Mouse (Mus musculus) limb, embryonic 13.5 days (tissue): ENCODE measurements at regions not wholly inside any gene's neighbourhood (a gene's known extent, or its start where the extent isn't known, plus 50 kb on each side); places are given as distances from the start of the nearest gene placed in this dataset.

Source experiments
- ATAC-seq: fragments of 200-750 bp; cut with Nextera tagmentation; 2 replicates; pipeline ENCODE4 v1.8.0; 2017; ENCODE audit warnings: low read depth, moderate number of reproducible peaks, moderate TSS enrichment; ENCODE audit not compliant: low FRiP score
- H3K27ac ChIP-seq: fragments of 300-500 bp; sonication (generic); 2 replicates; pipeline ENCODE4 v1.5.1; 2015; ENCODE audit warnings: inconsistent platforms, mild to moderate bottlenecking, moderate library complexity
- H3K27me3 ChIP-seq: fragments of 300-500 bp; sonication (generic); 2 replicates; pipeline ENCODE4 v1.6.1; 2015; ENCODE audit warnings: mild to moderate bottlenecking, inconsistent platforms
- H3K36me3 ChIP-seq: fragments of 300-500 bp; sonication (generic); 2 replicates; pipeline ENCODE4 v1.6.1; 2015; ENCODE audit warnings: inconsistent platforms, mild to moderate bottlenecking, moderate library complexity
- H3K4me1 ChIP-seq: fragments of 300-500 bp; sonication (generic); 2 replicates; pipeline ENCODE4 v1.6.1; 2015; ENCODE audit warnings: inconsistent platforms
- H3K4me2 ChIP-seq: fragments of 300-500 bp; sonication (generic); replicated peaks from 2 replicates; pipeline ENCODE4 v1.6.1; 2015; ENCODE audit warnings: inconsistent platforms, mild to moderate bottlenecking, moderate library complexity
- H3K4me3 ChIP-seq: fragments of 300-500 bp; sonication (generic); 2 replicates; pipeline ENCODE4 v1.5.1; 2015; ENCODE audit warnings: moderate library complexity, mild to moderate bottlenecking, inconsistent platforms
- H3K9ac ChIP-seq: fragments of 300-500 bp; sonication (generic); 2 replicates; pipeline ENCODE4 v1.6.1; 2015; ENCODE audit warnings: mild to moderate bottlenecking, inconsistent platforms
- H3K9me3 ChIP-seq: fragments of 300-500 bp; sonication (generic); 2 replicates; pipeline ENCODE4 v1.6.1; 2016; ENCODE audit warnings: inconsistent platforms
- WGBS: fragments of 180-500 bp; shearing (Covaris S2); methylation state at CpG from one replicate; pipeline ENCODE4 v1.1.7; 2015; 5-methylcytosine and 5-hydroxymethylcytosine counted together

DNA sequence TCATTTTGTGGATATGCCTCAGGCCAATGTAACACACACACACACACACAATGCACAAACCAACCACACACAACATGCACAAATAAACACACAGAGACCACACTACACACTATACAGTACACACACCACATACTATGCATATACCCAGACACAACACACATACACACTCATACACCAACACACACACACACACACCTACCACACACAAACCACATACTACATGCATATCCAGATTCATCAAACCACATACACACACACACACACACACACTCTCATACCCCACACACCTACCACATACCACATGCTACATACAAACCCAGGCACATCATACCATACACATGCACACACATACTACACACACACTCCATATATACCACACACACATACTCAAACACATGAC lies 237.0 kb upstream of the Lyplal1 start:
- Histone ChIP-seq H3K27ac (no peak overlapping the region), H3K9me3 (0 out of 2 replicates have a peak, but pooled peaks cover 3% of the 10 kb centered on the region), H3K4me3 (no peak overlapping the region), H3K36me3 (no peaks in the 10 kb centered on the region), H3K27me3 (no peaks in the 10 kb centered on the region), H3K4me1 (peaks cover 16% of the 10 kb centered on the region), H3K4me2 (no peak overlapping the region), H3K9ac (no peak overlapping the region)
- no peak for ATAC-seq

DNA sequence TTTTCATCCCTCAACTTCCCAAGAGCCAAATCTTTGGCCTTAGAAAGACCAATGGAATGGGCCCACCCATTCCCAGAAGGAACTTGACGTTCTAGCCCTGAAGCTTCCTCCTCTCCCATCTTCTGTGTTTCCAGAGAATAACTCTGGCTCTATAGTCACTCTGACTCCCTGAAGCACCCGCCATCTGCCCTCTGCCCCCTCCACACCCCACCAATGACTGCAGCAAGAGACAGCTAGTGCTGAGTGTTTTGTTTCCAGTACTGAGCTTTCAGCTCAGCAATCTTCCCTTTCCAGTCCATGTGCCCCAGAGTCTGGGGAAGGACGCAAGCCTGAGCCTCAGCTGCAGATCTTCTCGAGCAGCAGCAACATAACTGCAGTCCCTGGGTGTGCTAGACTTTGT lies 233.3 kb upstream of the Lyplal1 start:
- H3K9me3 ChIP-seq = 0 out of 2 replicates have a peak, but pooled peaks cover 3% of the 10 kb centered on the region
- H3K4me1 ChIP-seq = peaks cover 19% of the 10 kb centered on the region
- H3K36me3 ChIP-seq = no peaks in the 10 kb centered on the region
- 85% methylated on average over 4 of the region's 4 CpGs for WGBS
- H3K4me2 ChIP-seq = no peak overlapping the region
- no peak overlapping the region for H3K9ac ChIP-seq
- no peak overlapping the region for H3K4me3 ChIP-seq
- H3K27me3 ChIP-seq = 0 out of 2 replicates have a peak, but pooled peaks cover 3% of the 10 kb centered on the region
- H3K27ac ChIP-seq = no peak overlapping the region
- ATAC-seq = no peak

- no peak for ATAC-seq
- Histone ChIP-seq H3K4me2 (no peak overlapping the region), H3K27me3 (0 out of 2 replicates have a peak, but pooled peaks cover 3% of the 10 kb centered on the region), H3K9me3 (0 out of 2 replicates have a peak, but pooled peaks cover 3% of the 10 kb centered on the region), H3K27ac (no peak overlapping the region), H3K4me3 (no peak overlapping the region), H3K36me3 (no peaks in the 10 kb centered on the region), H3K9ac (no peak overlapping the region), H3K4me1 (peaks cover 19% of the 10 kb centered on the region)
- 77% methylated on average over 2 of the region's 2 CpGs for WGBS
These were observed 232.9 kb upstream of the Lyplal1 start for GRCm38 (mm10) chr1:186349966-186350365.

DNA sequence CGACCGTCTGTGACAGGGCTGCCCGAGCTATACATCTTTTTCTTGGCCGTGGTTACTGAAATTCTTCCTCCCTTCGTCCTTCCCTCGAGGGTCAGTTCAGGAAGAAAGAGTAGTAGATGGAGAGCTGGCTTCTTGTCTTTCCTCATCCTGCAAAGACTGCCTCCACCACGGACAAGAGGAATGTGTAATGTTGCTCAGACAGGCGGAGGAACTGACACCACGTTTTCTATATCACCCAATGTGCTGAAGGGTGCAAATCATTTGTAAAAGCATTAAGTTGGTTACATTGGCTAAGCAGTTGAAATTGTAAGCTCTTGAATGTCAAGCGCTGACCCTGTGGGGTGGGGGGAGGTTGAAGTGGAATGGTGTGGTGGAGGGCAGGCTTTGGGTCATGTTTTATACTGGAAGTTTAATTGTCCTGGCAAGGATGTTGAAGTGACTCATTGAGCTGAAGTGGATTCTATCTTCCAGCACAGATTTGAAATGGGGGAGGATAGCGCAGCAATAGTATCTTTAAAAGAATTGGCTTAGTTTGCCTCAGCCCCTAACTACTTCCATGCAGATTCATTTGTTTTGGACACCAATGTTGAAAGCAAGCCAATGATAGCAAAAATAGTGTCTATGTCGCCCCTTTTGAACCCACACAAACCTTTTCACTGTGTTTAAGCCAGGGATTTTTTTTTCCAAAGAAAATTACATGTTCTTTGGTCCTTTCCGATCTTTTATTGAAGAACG lies 230.5 kb upstream of the Lyplal1 start:
- H3K4me3 ChIP-seq = no peak overlapping the region
- ATAC-seq = no peak
- no peaks in the 10 kb centered on the region for H3K36me3 ChIP-seq
- no peak overlapping the region for H3K27ac ChIP-seq
- H3K4me1 ChIP-seq = peaks cover 19% of the 10 kb centered on the region
- 69% methylated on average over 14 of the region's 14 CpGs for WGBS
- H3K27me3 ChIP-seq = 0 out of 2 replicates have a peak, but pooled peaks cover 3% of the 10 kb centered on the region
- 0 out of 2 replicates have a peak, but pooled peaks cover 1% of the 10 kb centered on the region for H3K9me3 ChIP-seq
- no peak overlapping the region for H3K9ac ChIP-seq
- H3K4me2 ChIP-seq = no peak overlapping the region

DNA sequence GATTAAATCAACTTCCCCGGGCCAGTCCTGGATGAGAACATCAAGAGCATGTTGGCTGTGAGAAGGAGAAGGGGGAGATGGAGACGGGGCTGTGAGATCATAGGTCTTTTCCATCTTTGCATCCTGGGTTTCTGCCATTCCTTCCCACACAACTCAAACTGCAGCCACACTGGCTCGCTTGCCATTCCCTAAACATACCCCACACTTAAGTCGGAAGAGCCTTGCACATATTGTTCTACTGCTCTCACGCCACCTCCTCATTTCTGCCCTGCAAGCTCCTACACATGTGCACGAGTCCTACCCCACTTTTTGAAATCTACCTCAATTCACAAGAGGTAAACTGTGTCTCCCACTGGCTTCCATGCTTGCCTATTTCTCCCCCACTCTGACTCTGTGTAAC lies 228.3 kb upstream of the Lyplal1 start:
- WGBS = 91% methylated on average over 6 of the region's 6 CpGs
- H3K4me2 ChIP-seq = no peak overlapping the region
- peaks cover 19% of the 10 kb centered on the region for H3K4me1 ChIP-seq
- H3K27ac ChIP-seq = no peak overlapping the region
- H3K27me3 ChIP-seq = 0 out of 2 replicates have a peak, but pooled peaks cover 3% of the 10 kb centered on the region
- no peaks in the 10 kb centered on the region for H3K36me3 ChIP-seq
- H3K9ac ChIP-seq = no peak overlapping the region
- no peak overlapping the region for H3K4me3 ChIP-seq
- H3K9me3 ChIP-seq = no peaks in the 10 kb centered on the region
- ATAC-seq = no peak

DNA sequence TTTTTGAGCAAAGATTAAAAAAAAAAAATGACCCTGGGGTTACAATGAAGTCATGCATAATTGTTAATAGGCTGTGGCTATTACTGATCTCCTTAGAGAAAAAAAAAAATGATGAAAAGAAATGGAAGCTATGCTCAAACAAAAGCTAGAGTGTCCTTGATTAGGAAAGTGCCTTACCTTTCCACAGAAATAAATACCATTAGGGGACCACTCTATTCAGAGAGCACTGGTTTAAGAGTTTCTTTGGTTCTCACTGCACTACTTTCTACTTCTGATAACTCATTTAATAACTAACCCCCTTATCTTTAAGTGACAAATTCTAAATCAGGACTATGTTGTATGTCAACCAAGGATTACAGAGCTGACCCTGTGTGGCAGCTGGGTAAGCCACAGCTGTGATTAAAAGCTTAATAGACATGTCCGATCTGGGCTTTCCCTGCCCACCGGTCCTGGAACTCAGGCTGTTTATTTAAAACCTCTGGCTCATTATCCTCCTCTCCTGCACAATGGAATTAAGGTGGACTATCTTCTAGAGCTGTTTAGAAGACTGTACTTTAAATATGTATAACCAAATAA lies 225.9 kb upstream of the Lyplal1 start:
- H3K9ac ChIP-seq = no peak overlapping the region
- 29% methylated on average over 2 of the region's 2 CpGs for WGBS
- no peak for ATAC-seq
- no peak overlapping the region for H3K4me3 ChIP-seq
- H3K9me3 ChIP-seq = no peaks in the 10 kb centered on the region
- H3K27me3 ChIP-seq = 0 out of 2 replicates have a peak, but pooled peaks cover 3% of the 10 kb centered on the region
- H3K36me3 ChIP-seq = no peaks in the 10 kb centered on the region
- H3K4me2 ChIP-seq = no peak overlapping the region
- no peak overlapping the region for H3K27ac ChIP-seq
- H3K4me1 ChIP-seq = peaks cover 18% of the 10 kb centered on the region

GRCm38 (mm10) chr1:186342391-186342790 lies 225.3 kb upstream of the Lyplal1 start:
- no peaks in the 10 kb centered on the region for H3K36me3 ChIP-seq
- no peak overlapping the region for H3K4me2 ChIP-seq
- no peak overlapping the region for H3K4me3 ChIP-seq
- no peak overlapping the region for H3K9ac ChIP-seq
- H3K27me3 ChIP-seq = 0 out of 2 replicates have a peak, but pooled peaks cover 3% of the 10 kb centered on the region
- H3K9me3 ChIP-seq = no peaks in the 10 kb centered on the region
- H3K27ac ChIP-seq = no peak overlapping the region
- ATAC-seq = no peak
- WGBS = 88% methylated on average over 1 of the region's 1 CpGs
- peaks cover 13% of the 10 kb centered on the region for H3K4me1 ChIP-seq

- no peak for ATAC-seq
- Histone ChIP-seq H3K4me2 (no peak overlapping the region), H3K9ac (no peak overlapping the region), H3K36me3 (no peaks in the 10 kb centered on the region), H3K9me3 (no peaks in the 10 kb centered on the region), H3K4me3 (no peak overlapping the region), H3K27me3 (0 out of 2 replicates have a peak, but pooled peaks cover 3% of the 10 kb centered on the region), H3K4me1 (peaks cover 9% of the 10 kb centered on the region), H3K27ac (no peak overlapping the region)
- WGBS = 80% methylated on average over 3 of the region's 3 CpGs
These were observed 224.8 kb upstream of the Lyplal1 start for GRCm38 (mm10) chr1:186341878-186342277.

DNA sequence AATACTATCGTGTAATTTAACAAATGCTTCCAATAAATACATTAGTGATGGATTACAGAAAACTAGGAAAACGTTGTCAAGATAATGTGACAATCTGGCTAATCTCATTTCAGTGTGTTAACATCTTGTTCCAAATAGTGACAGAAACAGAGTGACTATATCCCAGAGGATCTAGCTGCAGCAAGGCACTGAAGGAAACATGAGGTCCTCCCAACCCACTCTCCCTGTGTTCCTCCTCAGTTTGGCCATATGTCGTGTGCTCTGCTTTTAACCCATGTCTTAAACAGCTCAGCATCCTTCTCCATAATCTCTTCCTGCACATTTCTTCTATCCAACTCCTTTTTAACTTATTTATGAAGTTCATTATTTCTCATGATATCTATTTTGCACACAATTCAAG lies 223.6 kb upstream of the Lyplal1 start:
- H3K9me3 ChIP-seq = no peaks in the 10 kb centered on the region
- H3K27ac ChIP-seq = no peak overlapping the region
- WGBS = 91% methylated on average over 3 of the region's 3 CpGs
- no peak overlapping the region for H3K4me3 ChIP-seq
- H3K9ac ChIP-seq = no peak overlapping the region
- H3K27me3 ChIP-seq = 0 out of 2 replicates have a peak, but pooled peaks cover under 1% of the 10 kb centered on the region
- H3K4me2 ChIP-seq = no peak overlapping the region
- no peaks in the 10 kb centered on the region for H3K36me3 ChIP-seq
- no peak for ATAC-seq
- H3K4me1 ChIP-seq = peaks cover 9% of the 10 kb centered on the region

GRCm38 (mm10) chr1:186317285-186317684 lies 200.2 kb upstream of the Lyplal1 start:
- 94% methylated on average over 2 of the region's 2 CpGs for WGBS

GRCm38 (mm10) chr1:186314180-186314579 lies 197.1 kb upstream of the Lyplal1 start:
- 0 out of 2 replicates have a peak, but pooled peaks have one; percentile 64 for ATAC-seq
- no peak overlapping the region for H3K9ac ChIP-seq
- no peaks in the 10 kb centered on the region for H3K9me3 ChIP-seq
- 75% methylated on average over 4 of the region's 4 CpGs for WGBS
- no peaks in the 10 kb centered on the region for H3K27me3 ChIP-seq
- H3K4me3 ChIP-seq = no peak overlapping the region
- H3K4me2 ChIP-seq = no peak overlapping the region
- peaks cover 22% of the 10 kb centered on the region for H3K4me1 ChIP-seq
- H3K27ac ChIP-seq = no peak overlapping the region
- H3K36me3 ChIP-seq = no peaks in the 10 kb centered on the region

More at GRCm38 (mm10) chr1:186317285-186317684, 200.2 kb upstream of the Lyplal1 start:
- H3K4me3 ChIP-seq = no peak overlapping the region
- H3K9ac ChIP-seq = no peak overlapping the region
- no peak overlapping the region for H3K27ac ChIP-seq
- H3K27me3 ChIP-seq = no peaks in the 10 kb centered on the region
- peaks cover 10% of the 10 kb centered on the region for H3K4me1 ChIP-seq
- H3K4me2 ChIP-seq = no peak overlapping the region
- H3K36me3 ChIP-seq = no peaks in the 10 kb centered on the region
- no peak for ATAC-seq
- no peaks in the 10 kb centered on the region for H3K9me3 ChIP-seq

DNA sequence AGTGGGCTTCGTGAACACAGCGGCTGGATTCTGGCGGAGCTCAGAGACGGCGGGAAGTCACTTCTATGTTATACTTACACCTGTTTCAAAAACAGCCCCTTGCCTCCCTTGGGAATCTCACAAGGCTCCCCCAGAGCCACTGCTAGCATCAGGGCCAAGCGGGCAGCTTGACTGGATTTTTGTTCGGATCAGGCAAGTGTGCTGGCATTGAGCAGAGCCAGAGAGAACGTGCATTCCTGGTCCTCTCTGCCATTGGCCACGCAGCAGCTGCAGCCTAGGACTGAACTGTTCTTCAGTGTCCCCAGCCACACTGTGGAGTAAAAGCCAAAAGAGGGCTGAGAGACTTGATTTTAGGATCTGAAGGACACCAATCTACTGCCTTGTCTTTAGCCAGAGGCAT lies 195.6 kb upstream of the Lyplal1 start:
- 69% methylated on average over 9 of the region's 9 CpGs for WGBS
- Histone ChIP-seq H3K9me3 (no peaks in the 10 kb centered on the region), H3K4me2 (no peak overlapping the region; the same call in 1 of the 2 replicates), H3K9ac (no peak overlapping the region), H3K27ac (peak overlapping the region; percentile 48), H3K4me1 (peaks cover 22% of the 10 kb centered on the region), H3K36me3 (no peaks in the 10 kb centered on the region), H3K4me3 (no peak overlapping the region), H3K27me3 (no peaks in the 10 kb centered on the region)
- peak; percentile 69 for ATAC-seq
